Mouse (Mus musculus) heart, postnatal 14 days (tissue): Measurements from ENCODE around the gene Ccdc87. TPM values are rescaled to one million over a fixed set of nuclear protein-coding genes. Genes with fewer than 3 reads are reported as not detected.
"Not testable (repeated sequence)": the region's sequence is repeated elsewhere in the genome, so short reads cannot be mapped to it uniquely, and the experiment has no call there.

Experiments
- DNase-seq, 2 experiments: peaks; one replicate each; pipeline ENCODE4 v3.0.0; 2021 to 2022
- intact Hi-C: fragments of 180-260 bp; cut with DNase I; formaldehyde crosslinking; loops from one replicate; pipeline ENCODE4 v1.15.1; 2025
- total RNA-seq, 2 experiments: library from RNA; stranded (reverse); gene quantifications; 2 replicates each; pipeline ENCODE4 v1.2.3; 2021

Gene Ccdc87
- total RNA-seq, 2 experiments from 2014 or later: not detected

GRCm38 (mm10) chr19:4836096-4836495, 3.1 kb upstream of the Ccdc87 start:
- intact Hi-C loops: no loop called here
- no peak for DNase-seq

- DNase-seq: no peak
- intact Hi-C loops: no loop called here
Measured at GRCm38 (mm10) chr19:4837049-4837448, 2.1 kb upstream of the Ccdc87 start.

GRCm38 (mm10) chr19:4838526-4839140, 533 bp upstream of the Ccdc87 start:
- intact Hi-C loops: loop anchor here (2.0 kb wide), 1 partner anchor 26 kb away; no protein-coding TSS in a partner anchor
- no peak for DNase-seq

DNA sequence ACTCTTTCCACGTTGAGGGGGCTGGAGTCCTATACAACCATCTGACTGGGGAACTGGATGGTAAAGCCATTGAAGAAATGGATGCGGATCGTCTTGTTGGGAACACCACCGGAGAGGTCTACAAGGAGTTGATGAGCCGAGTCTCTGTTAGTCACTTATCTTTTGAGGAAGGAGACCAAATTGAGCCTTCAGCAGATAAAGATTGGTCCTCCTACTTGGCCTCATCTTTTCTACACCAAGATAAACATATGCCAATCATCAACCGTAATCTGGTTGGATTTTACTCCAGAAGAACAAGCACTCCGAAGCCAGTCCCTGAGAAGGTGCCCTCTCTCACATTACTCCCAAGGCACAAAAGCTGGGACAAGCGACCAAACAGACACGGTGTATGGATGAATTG, 1.7 kb downstream of the Ccdc87 start:
- no peak for DNase-seq
- intact Hi-C loops: no loop called here

DNA sequence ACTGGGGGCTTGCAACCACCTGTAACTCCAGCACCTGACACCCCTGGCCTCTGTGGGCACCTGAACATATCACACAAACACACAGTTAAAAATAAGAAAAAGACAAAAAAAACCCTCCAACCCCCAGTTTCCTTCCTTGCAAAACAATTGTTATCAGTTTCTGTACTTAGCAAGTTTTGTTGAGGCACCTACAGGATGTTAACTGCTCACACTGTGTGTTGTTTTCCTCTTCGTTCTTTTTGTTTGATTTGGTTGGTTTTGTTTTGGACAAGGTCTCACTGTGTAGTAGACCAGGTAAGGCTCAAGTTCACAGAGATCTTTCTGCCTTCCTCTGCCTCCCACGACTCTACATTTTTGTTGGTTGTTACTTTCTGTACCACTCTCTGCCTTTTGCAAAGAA, 3.4 kb downstream of the Ccdc87 start:
- intact Hi-C loops: no loop called here
- no peak for DNase-seq

DNA sequence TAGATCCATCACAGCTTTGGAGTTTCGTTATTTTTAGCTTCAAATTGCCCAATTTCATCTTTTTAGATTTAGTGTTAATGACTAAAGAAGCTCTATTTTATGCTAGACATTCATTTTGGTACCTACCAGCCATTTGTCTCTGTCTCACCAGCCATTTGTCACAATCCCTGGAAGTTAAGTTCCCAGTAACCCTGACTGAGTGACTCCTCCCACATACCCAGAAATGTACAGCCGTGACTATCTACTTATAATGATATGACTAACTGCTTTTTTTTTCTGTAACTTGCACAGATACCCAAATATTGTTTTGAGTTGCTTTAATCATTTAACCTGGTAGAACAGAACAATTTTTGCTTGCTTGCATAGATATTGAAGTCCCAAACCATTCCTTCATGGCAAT, 6.7 kb downstream of the Ccdc87 start:
- intact Hi-C loops: no loop called here
- no peak for DNase-seq

DNA sequence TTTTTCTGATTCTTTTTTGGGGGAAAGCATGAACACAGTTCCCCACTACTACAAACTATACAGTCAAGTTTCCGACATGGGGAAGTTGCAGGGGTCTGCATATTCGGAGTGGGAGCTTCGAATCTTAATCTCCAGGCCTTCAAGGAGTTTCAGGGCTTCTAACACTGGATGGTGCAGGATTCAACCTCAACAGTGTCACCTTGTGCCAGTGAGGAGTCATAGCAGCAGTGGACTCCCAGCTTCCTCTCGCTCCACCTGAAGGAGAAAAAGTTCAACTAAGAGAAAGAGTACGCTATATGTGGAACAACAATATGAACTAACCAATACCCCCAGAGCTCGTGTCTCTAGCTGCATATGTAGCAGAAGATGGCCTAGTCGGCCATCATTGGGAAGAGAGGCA, 8.3 kb downstream of the Ccdc87 start:
- intact Hi-C loops: loop anchor here (1.0 kb wide), 1 partner anchor 92 kb away; no protein-coding TSS in a partner anchor
- DNase-seq: peak; percentile 19 to 30

DNA sequence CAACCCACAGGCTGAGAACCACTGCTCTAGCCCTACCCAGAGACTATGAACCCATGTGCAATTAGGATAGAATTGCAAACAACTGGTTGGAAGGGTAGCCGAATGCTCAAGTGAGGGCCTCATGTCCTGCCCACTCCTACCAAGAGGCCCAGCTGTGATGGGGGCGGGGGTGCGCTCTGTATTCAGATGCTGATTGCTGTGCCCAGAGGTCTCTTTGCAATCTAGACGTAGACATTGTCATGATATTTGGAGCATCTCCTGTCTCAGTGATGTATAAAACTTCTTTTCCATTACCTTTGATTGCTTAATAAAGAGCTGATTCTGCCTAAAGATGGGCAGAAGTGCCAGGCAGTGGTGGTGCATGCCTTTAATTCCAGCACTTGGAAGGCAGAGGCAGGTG, 10.6 kb downstream of the Ccdc87 start:
- intact Hi-C loops: loop anchor here (5.0 kb wide), 1 partner anchor 222 kb away; the partner anchor contains the start of gene Rce1
- DNase-seq: no peak

DNA sequence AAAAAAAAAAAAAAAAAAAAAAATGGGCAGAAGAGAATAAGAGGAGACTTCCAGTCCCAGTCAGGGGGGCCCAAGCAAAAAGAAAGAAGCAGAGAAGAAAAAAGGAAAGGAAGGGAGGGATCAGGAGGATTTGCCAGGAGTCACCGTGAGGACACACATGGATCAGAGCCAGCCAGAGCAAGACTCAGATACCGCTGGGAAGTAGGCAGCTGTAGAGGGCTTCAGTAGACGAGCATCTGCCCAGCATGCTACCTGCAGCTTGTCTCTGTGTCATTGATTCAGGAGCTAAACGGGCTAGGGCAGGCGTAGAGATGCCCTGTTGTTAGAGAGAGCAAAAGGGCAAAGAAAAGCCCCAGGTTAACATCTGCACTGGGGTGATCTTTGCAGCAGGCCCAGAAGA, 11.1 kb downstream of the Ccdc87 start:
- intact Hi-C loops: loop anchor here (5.0 kb wide), 1 partner anchor 223 kb away; the partner anchor contains the start of gene Rce1
- DNase-seq: no peak

GRCm38 (mm10) chr19:4854552-4855469, 15.6 kb downstream of the Ccdc87 start, which contains the start of gene Ctsf:
Gene Ctsf, plus strand, starts transcription at chr19:4855130.
- intact Hi-C loops: loop anchor here (5.0 kb wide), 1 partner anchor 228 kb away; the partner anchor contains the start of gene Rce1
- DNase-seq: peak; percentile 89 to 90

- DNase-seq: no peak
- intact Hi-C loops: no loop called here
Measured at GRCm38 (mm10) chr19:4855470-4855820, 16.3 kb downstream of the Ccdc87 start.

DNA sequence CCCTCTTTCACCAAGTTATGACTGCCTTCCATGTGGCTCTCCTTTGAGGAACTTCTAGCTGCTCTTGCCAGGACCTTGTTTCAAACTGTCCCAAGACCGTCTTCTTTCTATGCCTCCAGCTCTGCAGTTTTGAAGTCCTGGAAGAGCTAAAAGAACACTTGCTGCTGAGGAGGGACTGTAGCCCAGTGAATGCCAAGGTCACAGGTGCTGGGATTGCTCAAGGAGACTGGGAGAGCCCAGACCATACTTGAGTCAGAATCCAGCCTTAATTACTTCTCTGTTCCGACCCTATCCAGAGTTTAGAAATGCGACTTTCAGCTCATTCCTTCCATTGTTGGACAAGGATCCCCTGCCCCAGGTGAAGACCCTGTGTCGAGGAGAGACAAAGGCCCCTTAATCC, 16.8 kb downstream of the Ccdc87 start:
- intact Hi-C loops: no loop called here
- DNase-seq: no peak

DNA sequence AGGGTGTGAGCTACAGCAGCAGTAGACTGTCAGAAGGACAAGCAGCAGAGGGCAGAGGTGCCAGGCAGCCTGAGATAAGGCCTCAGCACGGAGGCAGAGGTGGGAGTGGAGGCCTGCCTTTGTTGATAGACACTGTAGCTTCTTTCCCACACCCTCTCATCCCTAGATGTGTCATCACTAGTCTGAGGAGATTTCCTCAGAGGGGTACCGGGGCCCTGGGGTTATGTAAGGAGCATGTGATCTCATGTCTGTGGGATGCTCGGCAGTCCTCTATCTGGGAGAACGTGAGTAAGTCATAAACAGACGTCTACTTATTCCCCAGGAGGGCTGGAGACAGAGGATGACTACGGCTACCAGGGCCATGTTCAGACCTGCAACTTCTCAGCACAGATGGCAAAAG, 19.9 kb downstream of the Ccdc87 start:
- intact Hi-C loops: no loop called here
- DNase-seq: no peak

GRCm38 (mm10) chr19:4863048-4863447, 23.9 kb downstream of the Ccdc87 start:
- intact Hi-C loops: no loop called here
- no peak for DNase-seq

- DNase-seq: peak; percentile 22 to 37
- intact Hi-C loops: no loop called here
Measured at GRCm38 (mm10) chr19:4865147-4865546, 26.0 kb downstream of the Ccdc87 start.

- intact Hi-C loops, DNase-seq: not testable (repeated sequence)
Measured at GRCm38 (mm10) chr19:4874613-4875012, 35.4 kb downstream of the Ccdc87 start.

DNA sequence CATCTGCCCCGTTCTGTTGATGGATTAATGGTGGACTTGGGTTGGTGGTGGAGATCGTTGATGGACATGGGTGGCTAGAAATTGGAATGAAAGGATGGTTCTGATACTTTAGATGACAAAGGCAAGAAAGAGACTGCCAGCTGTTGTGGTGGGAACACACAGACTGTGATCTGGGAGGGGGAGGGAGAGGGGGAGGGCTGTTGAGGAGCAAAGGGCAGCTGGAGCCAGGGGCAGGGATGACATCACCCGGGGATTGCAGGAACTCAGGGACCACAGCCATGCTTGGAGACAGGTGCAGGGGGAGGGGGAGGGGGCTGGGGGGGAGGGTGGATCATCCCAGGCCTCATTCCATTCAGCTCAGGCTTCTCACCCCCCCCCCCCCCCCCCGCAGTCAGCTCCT, 37.1 kb downstream of the Ccdc87 start:
- intact Hi-C loops: no loop called here
- no peak for DNase-seq

- intact Hi-C loops: no loop called here
- DNase-seq: no peak
Measured at GRCm38 (mm10) chr19:4876755-4877154, 37.6 kb downstream of the Ccdc87 start.

GRCm38 (mm10) chr19:4877785-4878184, 38.6 kb downstream of the Ccdc87 start, which contains the start of gene Actn3:
Gene Actn3, minus strand, starts transcription at chr19:4877909.
- DNase-seq: peak; percentile 37 to 42
- intact Hi-C loops: no loop called here

GRCm38 (mm10) chr19:4878405-4879323, 39.5 kb downstream of the Ccdc87 start, which contains the start of gene Zdhhc24:
Gene Zdhhc24, plus strand, starts transcription at chr19:4878668.
- peak; percentile 96 for DNase-seq

More at GRCm38 (mm10) chr19:4878405-4879323, 39.5 kb downstream of the Ccdc87 start, which contains the start of gene Zdhhc24:
- intact Hi-C loops: no loop called here
